Mouse (Mus musculus): Measurements from ENCODE around the gene Eid1. TPM values are rescaled to one million over a fixed set of nuclear protein-coding genes. Genes with fewer than 3 reads are reported as not detected.

Gene Eid1
- polyA plus RNA-seq (2012; rRNA removed; ENCODE audit: low replicate concordance), result 14.0 and 40.2 TPM in 2 replicates

DNA sequence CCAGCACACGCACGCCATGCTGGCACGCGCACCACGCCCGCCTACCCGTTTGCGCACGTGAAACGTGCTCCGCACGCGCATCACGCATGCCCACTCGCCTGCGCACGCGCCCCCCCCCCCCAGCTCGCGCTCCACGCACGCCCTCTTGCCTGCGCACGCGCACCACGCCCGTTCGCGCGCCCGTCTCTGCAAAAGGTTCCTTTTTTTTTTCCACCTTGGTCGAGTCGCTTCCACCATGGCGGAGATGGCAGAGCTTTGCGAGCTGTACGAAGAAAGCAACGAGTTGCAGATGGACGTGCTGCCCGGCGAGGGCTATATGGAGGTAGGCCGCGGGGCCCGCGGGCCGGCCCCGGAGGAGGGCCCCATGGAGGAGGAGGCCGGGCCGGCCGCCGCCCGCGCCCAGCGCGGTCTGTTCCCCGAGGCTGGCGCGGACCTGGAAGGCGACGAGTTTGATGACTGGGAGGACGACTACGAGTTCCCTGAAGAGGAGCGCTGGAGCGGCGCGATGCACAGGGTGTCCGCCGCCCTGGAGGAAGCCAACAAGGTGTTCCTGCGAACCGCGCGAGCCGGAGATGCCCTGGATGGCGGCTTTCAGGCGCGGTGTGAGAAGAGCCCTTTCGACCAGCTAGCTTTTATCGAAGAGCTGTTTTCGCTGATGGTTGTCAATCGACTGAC, at the start of gene Eid1:
Gene Eid1, plus strand, starts transcription at position 139 of the 675 bp plus-strand sequence.

DNA sequence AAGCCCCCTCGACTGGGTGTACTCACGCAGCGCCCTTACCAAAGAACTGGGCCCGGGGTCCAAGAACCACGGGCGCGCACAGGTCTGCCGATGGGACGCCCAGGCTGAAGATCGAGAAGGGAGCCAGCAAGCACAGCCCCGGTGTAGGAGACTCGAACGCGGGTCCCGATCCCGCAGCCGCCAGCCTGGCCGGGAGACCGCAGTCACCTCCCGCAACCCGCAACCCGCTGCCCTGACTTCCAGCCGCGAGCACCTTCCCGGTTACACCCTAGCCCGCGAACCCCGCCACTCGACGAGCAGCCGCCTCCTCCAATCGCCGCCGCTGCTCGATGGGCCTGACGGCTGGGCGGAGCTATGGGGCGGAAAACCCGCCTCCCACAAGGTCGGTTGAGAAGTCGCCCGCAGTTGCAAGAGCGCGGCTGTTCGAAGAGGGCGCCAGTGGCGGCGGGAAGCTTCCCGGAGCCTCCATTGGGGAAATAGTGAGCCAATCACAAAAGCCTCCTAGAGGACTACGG, 48.0 kb upstream of the Eid1 start, which contains the start of gene Cep152:
Gene Cep152, minus strand, starts transcription at position 277 of the 515 bp plus-strand sequence.

DNA sequence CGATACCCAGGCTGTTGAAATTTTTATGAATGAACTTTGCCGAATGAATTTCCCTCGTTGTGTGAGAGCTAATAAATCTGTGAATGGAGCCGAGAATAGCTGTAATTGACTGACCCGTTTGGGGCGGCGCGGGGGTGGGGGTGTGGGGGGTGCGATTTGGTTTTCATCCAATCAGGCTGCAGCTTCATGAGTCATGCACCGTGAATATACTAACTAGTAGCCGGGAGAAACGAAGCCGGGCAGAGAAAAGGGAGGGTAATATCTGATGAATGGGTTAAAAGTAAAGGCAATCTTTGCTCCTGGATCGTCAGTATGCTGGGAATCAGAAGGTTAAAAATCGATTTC, 51.2 kb downstream of the Eid1 start, which contains the start of gene Shc4:
Gene Shc4, minus strand, starts transcription at position 63 of the 345 bp plus-strand sequence.

Other genes with a start within 250 kb of the Eid1 start
- gene Gm9913, start 168.0 kb upstream of the Eid1 start, polyA plus RNA-seq (2012; rRNA removed; ENCODE audit: low replicate concordance), result 0.22 and 0.40 TPM in 2 replicates
- 67.0 and 75.2 TPM in 2 replicates for gene Fbn1, start 165.1 kb upstream of the Eid1 start, polyA plus RNA-seq (2012; rRNA removed; ENCODE audit: low replicate concordance)
- gene Cep152, start 48.0 kb upstream of the Eid1 start, polyA plus RNA-seq (2012; rRNA removed; ENCODE audit: low replicate concordance), result 0.97 and 1.9 TPM in 2 replicates
- 0.29 and 0.67 TPM in 2 replicates for gene Shc4, start 51.1 kb downstream of the Eid1 start, polyA plus RNA-seq (2012; rRNA removed; ENCODE audit: low replicate concordance)
- gene Secisbp2l, start 109.8 kb downstream of the Eid1 start, polyA plus RNA-seq (2012; rRNA removed; ENCODE audit: low replicate concordance), result 15.3 and 19.4 TPM in 2 replicates
- 19.8 and 24.5 TPM in 2 replicates for gene Galk2, start 186.0 kb downstream of the Eid1 start, polyA plus RNA-seq (2012; rRNA removed; ENCODE audit: low replicate concordance)
- gene Cops2, start 186.0 kb downstream of the Eid1 start, polyA plus RNA-seq (2012; rRNA removed; ENCODE audit: low replicate concordance), result 16.3 and 16.7 TPM in 2 replicates

Data from subcutaneous adipose tissue, adult 2 months (tissue).